Mouse (Mus musculus) stomach, embryonic 16.5 days (tissue): Measurements from ENCODE around the gene Gm10428. TPM values are rescaled to one million over a fixed set of nuclear protein-coding genes. Genes with fewer than 3 reads are reported as not detected.

ENCODE experiments used
- ATAC-seq: fragments of 200-750 bp; cut with Nextera tagmentation; 2 replicates; pipeline ENCODE4 v1.8.0; 2017; ENCODE audit warnings: moderate number of reproducible peaks, moderate TSS enrichment; ENCODE audit not compliant: insufficient read depth, low FRiP score
- H3K27ac ChIP-seq: fragments of 300-500 bp; sonication (generic); 2 replicates; pipeline ENCODE4 v1.5.1; 2014; ENCODE audit warnings: low read length
- H3K27me3 ChIP-seq: fragments of 300-500 bp; sonication (generic); 2 replicates; pipeline ENCODE4 v1.6.1; 2014; ENCODE audit warnings: low read length, control low read depth, mixed read lengths; ENCODE audit not compliant: control insufficient read depth, insufficient read depth
- H3K36me3 ChIP-seq: fragments of 300-500 bp; sonication (generic); 2 replicates; pipeline ENCODE4 v1.6.1; 2014; ENCODE audit warnings: low read length; ENCODE audit not compliant: control insufficient read depth, insufficient read depth
- H3K4me1 ChIP-seq: fragments of 300-500 bp; sonication (generic); 2 replicates; pipeline ENCODE4 v1.6.1; 2014; ENCODE audit warnings: low read length, control low read depth, mixed read lengths; ENCODE audit not compliant: control insufficient read depth, insufficient read depth
- H3K4me2 ChIP-seq: fragments of 300-500 bp; sonication (generic); 2 replicates; pipeline ENCODE4 v1.6.1; 2014; ENCODE audit warnings: low read depth, low read length, mixed read lengths
- H3K4me3 ChIP-seq: fragments of 300-500 bp; sonication (generic); replicated peaks from 2 replicates; pipeline ENCODE4 v1.5.1; 2014; ENCODE audit warnings: mild to moderate bottlenecking, low read length
- H3K9ac ChIP-seq: fragments of 300-500 bp; sonication (generic); 2 replicates; pipeline ENCODE4 v1.6.1; 2014; ENCODE audit warnings: low read length
- H3K9me3 ChIP-seq: fragments of 300-500 bp; sonication (generic); replicated peaks from 2 replicates; pipeline ENCODE4 v1.6.1; 2016; ENCODE audit warnings: low read length, control low read depth; ENCODE audit not compliant: control insufficient read depth
- WGBS: fragments of 180-500 bp; shearing (Covaris S2); extraction: QIAGEN DNeasy Blood & Tissue Kit; methylation state at CpG from one replicate; pipeline ENCODE4 v1.1.7; 2014; 5-methylcytosine and 5-hydroxymethylcytosine counted together
- polyA plus RNA-seq: library from polyadenylated mRNA; unstranded; fragments of >200 nt; fragmentation: Nextera tagmentation; extraction: Ambion mirVana; gene quantifications from 2 replicates; pipeline ENCODE4 v1.2.1, GENCODE M21; 2015

Gene Gm10428
- polyA plus RNA-seq, 1 experiment from 2014 or later = not detected

DNA sequence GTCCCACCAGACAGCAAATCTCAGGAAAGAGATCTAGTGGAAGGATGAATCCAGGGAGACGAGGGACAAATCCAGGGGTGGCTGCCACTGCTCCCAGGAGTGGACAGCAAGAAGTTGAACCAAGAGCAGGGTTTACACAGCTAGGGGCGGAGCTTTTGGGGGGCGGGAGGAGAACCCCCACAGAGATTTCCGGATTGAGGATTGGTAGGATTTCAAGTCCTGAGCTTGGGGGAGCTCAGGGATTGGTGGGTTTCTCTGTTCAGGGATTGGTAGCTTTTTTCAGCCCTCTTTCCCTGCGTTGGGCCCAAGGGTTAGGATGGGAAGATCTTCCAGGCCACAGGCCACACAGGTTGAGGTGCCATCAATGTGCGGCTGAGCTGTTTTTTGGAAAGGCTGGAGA lies 5.0 kb downstream of the Gm10428 start:
- no peaks in the 10 kb centered on the region for H3K4me1 ChIP-seq
- no peaks in the 10 kb centered on the region for H3K36me3 ChIP-seq
- no peak overlapping the region for H3K4me3 ChIP-seq
- no peak overlapping the region for H3K27ac ChIP-seq
- no peaks in the 10 kb centered on the region for H3K27me3 ChIP-seq
- no peaks in the 10 kb centered on the region for H3K9me3 ChIP-seq
- no peak overlapping the region for H3K4me2 ChIP-seq
- 80% methylated on average over 6 of the region's 6 CpGs for WGBS
- H3K9ac ChIP-seq = no peak overlapping the region
- no peak for ATAC-seq

DNA sequence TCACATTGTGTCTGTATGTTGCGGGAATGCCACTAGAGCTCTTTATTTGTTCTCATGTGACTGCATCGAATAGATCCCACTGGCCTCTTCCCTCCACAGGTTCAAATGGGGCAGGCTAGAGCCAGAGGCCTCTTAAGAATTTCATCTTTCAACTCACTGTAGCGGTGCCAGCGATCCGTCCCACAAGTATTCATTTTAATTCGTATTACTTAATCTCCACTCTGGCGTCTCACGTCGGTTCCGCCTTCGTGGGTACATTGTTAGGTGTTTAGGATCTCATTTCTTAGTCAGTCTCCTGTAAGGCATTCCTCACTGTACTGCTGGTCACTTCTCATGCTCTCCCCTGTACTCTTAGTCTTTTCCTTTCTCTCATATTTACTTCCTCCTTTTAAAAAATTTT lies 5.6 kb downstream of the Gm10428 start:
- ATAC-seq = no peak
- WGBS = 85% methylated on average over 11 of the region's 11 CpGs
- H3K4me1 ChIP-seq = no peaks in the 10 kb centered on the region
- no peaks in the 10 kb centered on the region for H3K27me3 ChIP-seq
- H3K4me2 ChIP-seq = no peak overlapping the region
- H3K9ac ChIP-seq = no peak overlapping the region
- no peak overlapping the region for H3K4me3 ChIP-seq
- no peaks in the 10 kb centered on the region for H3K9me3 ChIP-seq
- no peaks in the 10 kb centered on the region for H3K36me3 ChIP-seq
- H3K27ac ChIP-seq = no peak overlapping the region

DNA sequence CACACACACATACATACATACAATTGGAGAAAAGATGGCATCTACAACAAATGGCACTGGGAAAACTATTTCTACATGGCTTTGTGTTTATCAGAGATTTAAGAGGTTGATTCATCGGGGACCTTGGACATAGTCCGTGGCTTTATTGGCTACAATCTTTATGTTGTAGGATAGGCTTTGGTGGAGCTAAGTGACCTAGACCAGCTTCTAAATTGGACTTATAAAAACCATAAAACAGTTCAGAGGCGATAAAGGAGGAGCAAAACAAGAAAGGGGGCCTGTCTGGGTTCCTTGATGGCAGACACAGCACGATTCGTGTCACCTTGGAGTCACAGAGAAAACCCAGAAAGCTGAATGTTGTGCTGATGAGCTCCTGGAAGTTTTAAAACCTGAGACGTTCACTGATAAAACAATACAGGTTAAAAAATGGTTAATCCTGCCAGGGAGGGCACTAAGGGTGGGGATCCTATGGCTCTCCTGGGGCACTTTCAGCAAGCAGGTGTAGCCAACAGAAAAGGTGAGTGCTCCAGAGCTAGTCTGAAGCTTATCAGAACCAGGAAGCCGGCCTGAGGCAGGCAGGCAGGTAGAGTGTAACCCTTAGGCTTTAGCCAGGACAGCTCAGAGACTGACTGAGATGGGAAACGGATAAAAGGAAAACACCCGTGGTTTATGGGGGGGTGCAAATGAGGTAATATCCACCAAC lies 8.0 kb downstream of the Gm10428 start:
- Histone ChIP-seq H3K9ac (no peak overlapping the region), H3K4me1 (no peaks in the 10 kb centered on the region), H3K4me3 (no peak overlapping the region), H3K27ac (no peak overlapping the region), H3K4me2 (no peak overlapping the region), H3K9me3 (no peaks in the 10 kb centered on the region), H3K27me3 (no peaks in the 10 kb centered on the region), H3K36me3 (no peaks in the 10 kb centered on the region)
- ATAC-seq = no peak
- 68% methylated on average over 9 of the region's 9 CpGs for WGBS

DNA sequence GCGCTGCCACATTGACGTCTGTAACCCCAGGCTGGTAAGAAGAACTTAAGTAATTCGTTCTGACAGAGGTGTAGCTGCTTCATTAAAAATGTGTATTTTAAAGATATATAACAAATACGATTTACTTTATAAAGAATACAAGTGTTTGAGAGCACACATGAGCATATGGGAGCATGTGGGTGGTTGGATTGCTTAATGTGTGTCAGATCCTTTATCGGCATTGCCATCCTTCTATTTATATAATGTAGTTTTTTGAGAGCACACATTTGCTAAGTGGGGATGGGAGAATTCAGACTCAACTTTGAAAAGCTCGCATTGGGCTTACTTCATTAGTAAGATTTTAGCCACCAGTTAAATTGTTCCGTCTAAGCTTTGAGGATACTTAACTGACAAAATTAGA lies 23.6 kb downstream of the Gm10428 start:
- H3K27ac ChIP-seq = no peak overlapping the region
- 91% methylated on average over 7 of the region's 7 CpGs for WGBS
- H3K4me3 ChIP-seq = no peak overlapping the region
- H3K36me3 ChIP-seq = peaks cover 35% of the 10 kb centered on the region
- no peaks in the 10 kb centered on the region for H3K27me3 ChIP-seq
- H3K9ac ChIP-seq = no peak overlapping the region
- no peaks in the 10 kb centered on the region for H3K4me1 ChIP-seq
- peaks cover 41% of the 10 kb centered on the region for H3K9me3 ChIP-seq
- no peak for ATAC-seq
- H3K4me2 ChIP-seq = no peak overlapping the region

DNA sequence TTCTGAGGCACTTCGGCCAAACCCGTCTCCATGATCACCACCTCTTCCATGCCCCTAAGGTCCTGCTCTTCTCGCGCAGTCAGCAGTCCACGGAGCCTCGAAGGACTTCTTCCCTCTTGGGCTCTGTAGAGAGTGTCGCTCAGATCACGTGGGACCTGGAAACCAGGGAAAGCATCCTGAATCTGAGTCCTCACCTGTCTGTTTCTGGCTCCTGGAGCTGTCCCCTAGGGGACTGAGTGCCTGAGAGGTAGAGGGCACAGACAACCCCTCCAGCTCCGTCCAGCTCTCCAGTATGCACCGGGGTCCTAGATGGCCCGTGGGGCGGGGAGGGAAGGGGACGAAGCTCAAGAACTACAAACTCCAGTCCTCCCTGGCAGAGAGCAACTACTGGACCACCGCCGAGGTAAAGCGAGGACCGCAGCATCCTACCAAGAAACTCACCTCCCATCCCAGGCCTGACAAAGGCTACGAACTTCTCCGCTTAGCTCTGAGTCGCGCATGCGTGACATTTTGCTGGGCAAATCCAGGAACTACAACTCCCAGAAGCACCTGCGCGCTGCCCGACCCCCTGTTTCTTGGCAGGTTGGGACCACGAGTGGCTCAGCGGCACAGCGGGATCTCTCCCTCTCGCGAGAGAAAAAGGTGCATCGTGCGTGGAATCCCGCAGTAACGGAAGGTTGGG lies 36.2 kb downstream of the Gm10428 start, which contains the start of gene Zfp286:
TSS of gene Zfp286 (minus strand) at position 528 of the 682 bp plus-strand sequence.
- no peak within 1 kb of the TSS for H3K27ac ChIP-seq

DNA sequence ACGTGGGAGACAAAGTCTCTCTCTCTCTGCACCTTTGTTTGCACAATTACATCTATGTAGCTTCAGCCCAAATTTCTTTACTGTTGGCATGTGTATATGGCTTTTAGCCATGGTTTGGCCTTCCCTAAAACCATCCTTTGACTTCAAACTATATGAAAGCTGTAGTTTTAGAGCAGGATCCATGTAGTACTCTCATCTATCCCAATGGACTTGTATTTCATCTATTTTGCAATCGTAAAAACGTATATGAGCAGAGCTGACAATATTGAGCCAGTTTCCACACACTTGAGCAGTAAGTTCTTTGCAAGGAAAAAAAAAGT lies 36.7 kb downstream of the Gm10428 start:
- H3K4me2 ChIP-seq = peak overlapping the region; percentile 89
- H3K4me3 ChIP-seq = peak overlapping the region; percentile 72
- peak overlapping the region; percentile 92 for H3K9ac ChIP-seq
- H3K27ac ChIP-seq = no peak overlapping the region
- WGBS = 56% methylated on average over 3 of the region's 3 CpGs
- peaks cover 4% of the 10 kb centered on the region; the same call in 1 of the 2 replicates for H3K36me3 ChIP-seq
- no peaks in the 10 kb centered on the region for H3K9me3 ChIP-seq
- H3K4me1 ChIP-seq = peaks cover 8% of the 10 kb centered on the region; the same call in 1 of the 2 replicates
- no peak for ATAC-seq
- no peaks in the 10 kb centered on the region for H3K27me3 ChIP-seq

More for the DNA sequence above, 36.2 kb downstream of the Gm10428 start, which contains the start of gene Zfp286:
- Histone ChIP-seq H3K36me3 (peaks cover 9% of the 10 kb centered on the region), H3K9ac (peak within 1 kb of the TSS; percentile 92), H3K9me3 (no peaks in the 10 kb centered on the region), H3K4me3 (peak within 1 kb of the TSS; percentile 72), H3K4me1 (peaks cover 8% of the 10 kb centered on the region; the same call in 1 of the 2 replicates), H3K4me2 (peak within 1 kb of the TSS; percentile 89), H3K27me3 (no peaks in the 10 kb centered on the region)
- ATAC-seq = peak; percentile 93
- 6% methylated on average over 34 of the region's 34 CpGs for WGBS

Other genes with a start within 250 kb of the Gm10428 start
- gene Cenpv, start 213.8 kb upstream of the Gm10428 start, polyA plus RNA-seq = 4.2 and 5.7 TPM in 2 replicates
- 2,665 and 2,674 TPM in 2 replicates for gene Ubb, start 201.9 kb upstream of the Gm10428 start, polyA plus RNA-seq
- 20.9 and 22.2 TPM in 2 replicates for gene Trpv2, start 178.6 kb upstream of the Gm10428 start, polyA plus RNA-seq
- 5.3 and 5.6 TPM in 2 replicates for gene Lrrc75a, start 104.6 kb upstream of the Gm10428 start, polyA plus RNA-seq
- 39.6 and 42.1 TPM in 2 replicates for gene Mmgt2, start 104.4 kb upstream of the Gm10428 start, polyA plus RNA-seq
- 6.3 and 7.3 TPM in 2 replicates for gene Zfp287, start 21.2 kb upstream of the Gm10428 start, polyA plus RNA-seq
- gene Zfp286, start 36.4 kb downstream of the Gm10428 start, polyA plus RNA-seq = 14.5 and 14.6 TPM in 2 replicates
- gene Trim16, start 67.1 kb downstream of the Gm10428 start, polyA plus RNA-seq = 21.7 and 24.2 TPM in 2 replicates
- gene Fbxw10, start 94.0 kb downstream of the Gm10428 start, polyA plus RNA-seq = 0.30 and 0.50 TPM in 2 replicates
- 85.4 and 93.8 TPM in 2 replicates for gene Tvp23b, start 126.4 kb downstream of the Gm10428 start, polyA plus RNA-seq
- 0.32 TPM in 1 of 2 replicates, not detected in the other for gene Cdrt4, start 198.1 kb downstream of the Gm10428 start, polyA plus RNA-seq